Mouse (Mus musculus): ENCODE results near the gene Gm10428. TPM values are rescaled to one million over a fixed set of nuclear protein-coding genes. Genes with fewer than 3 reads are reported as not detected.

Gene Gm10428
- polyA plus RNA-seq, 1 experiment from 2014 or later, result not detected

- Histone ChIP-seq H3K27me3 (replicated peaks) (no peaks in the 10 kb centered on the region), H3K9me3 (no peaks in the 10 kb centered on the region), H3K9ac (peak within 1 kb of the TSS; percentile 18; the same call in 1 of the 2 replicates), H3K36me3 (peaks cover 15% of the 10 kb centered on the region), H3K4me3 (replicated peaks) (peak within 1 kb of the TSS; percentile 53), H3K4me1 (0 out of 2 replicates have a peak, but pooled peaks cover 7% of the 10 kb centered on the region), H3K27ac (no peak within 1 kb of the TSS), H3K4me2 (peak within 1 kb of the TSS; percentile 77)
- 7% methylated on average over 34 of the region's 34 CpGs for WGBS
- peak; percentile 88 for ATAC-seq (ENCODE audit: insufficient read depth, low FRiP score, low read depth)
Observed at GRCm38 (mm10) chr11:62788935-62789616, 36.2 kb downstream of the Gm10428 start, which contains the start of gene Zfp286. Zfp286 (minus strand) TSS chr11:62789462.

GRCm38 (mm10) chr11:62789617-62789936, 36.7 kb downstream of the Gm10428 start:
- Histone ChIP-seq H3K9me3 (no peaks in the 10 kb centered on the region), H3K27me3 (replicated peaks) (no peaks in the 10 kb centered on the region), H3K27ac (no peak overlapping the region), H3K4me1 (0 out of 2 replicates have a peak, but pooled peaks cover 7% of the 10 kb centered on the region), H3K4me2 (peak overlapping the region; percentile 77), H3K36me3 (peaks cover 10% of the 10 kb centered on the region), H3K9ac (no peak overlapping the region), H3K4me3 (replicated peaks) (peak overlapping the region; percentile 53)
- no peak for ATAC-seq (ENCODE audit: insufficient read depth, low FRiP score, low read depth)
- 53% methylated on average over 3 of the region's 3 CpGs for WGBS

Other genes starting within 250 kb of the Gm10428 start
- gene Cenpv, start 213.8 kb upstream of the Gm10428 start, polyA plus RNA-seq (2015; fragmentation: Nextera tagmentation; extraction: Ambion mirVana), result 29.0 and 30.3 TPM in 2 replicates
- gene Ubb, start 201.9 kb upstream of the Gm10428 start, polyA plus RNA-seq (2015; fragmentation: Nextera tagmentation; extraction: Ambion mirVana), result 2,363 and 2,756 TPM in 2 replicates
- 13.4 and 14.6 TPM in 2 replicates for gene Trpv2, start 178.6 kb upstream of the Gm10428 start, polyA plus RNA-seq (2015; fragmentation: Nextera tagmentation; extraction: Ambion mirVana)
- 10.0 and 10.5 TPM in 2 replicates for gene Lrrc75a, start 104.6 kb upstream of the Gm10428 start, polyA plus RNA-seq (2015; fragmentation: Nextera tagmentation; extraction: Ambion mirVana)
- gene Mmgt2, start 104.4 kb upstream of the Gm10428 start, polyA plus RNA-seq (2015; fragmentation: Nextera tagmentation; extraction: Ambion mirVana), result 47.0 and 50.6 TPM in 2 replicates
- 6.7 and 7.2 TPM in 2 replicates for gene Zfp287, start 21.2 kb upstream of the Gm10428 start, polyA plus RNA-seq (2015; fragmentation: Nextera tagmentation; extraction: Ambion mirVana)
- 14.9 and 15.3 TPM in 2 replicates for gene Zfp286, start 36.4 kb downstream of the Gm10428 start, polyA plus RNA-seq (2015; fragmentation: Nextera tagmentation; extraction: Ambion mirVana)
- 13.8 and 15.6 TPM in 2 replicates for gene Trim16, start 67.1 kb downstream of the Gm10428 start, polyA plus RNA-seq (2015; fragmentation: Nextera tagmentation; extraction: Ambion mirVana)
- gene Fbxw10, start 94.0 kb downstream of the Gm10428 start, polyA plus RNA-seq (2015; fragmentation: Nextera tagmentation; extraction: Ambion mirVana), result 0.33 and 0.41 TPM in 2 replicates
- gene Tvp23b, start 126.4 kb downstream of the Gm10428 start, polyA plus RNA-seq (2015; fragmentation: Nextera tagmentation; extraction: Ambion mirVana), result 76.7 and 80.1 TPM in 2 replicates
- gene Cdrt4, start 198.1 kb downstream of the Gm10428 start, polyA plus RNA-seq (2015; fragmentation: Nextera tagmentation; extraction: Ambion mirVana), result 0.19 and 0.26 TPM in 2 replicates

Data from stomach, embryonic 15.5 days (tissue).